Mouse (Mus musculus): ENCODE measurements around the gene Igsf23.

Igsf23 gene

DNA sequence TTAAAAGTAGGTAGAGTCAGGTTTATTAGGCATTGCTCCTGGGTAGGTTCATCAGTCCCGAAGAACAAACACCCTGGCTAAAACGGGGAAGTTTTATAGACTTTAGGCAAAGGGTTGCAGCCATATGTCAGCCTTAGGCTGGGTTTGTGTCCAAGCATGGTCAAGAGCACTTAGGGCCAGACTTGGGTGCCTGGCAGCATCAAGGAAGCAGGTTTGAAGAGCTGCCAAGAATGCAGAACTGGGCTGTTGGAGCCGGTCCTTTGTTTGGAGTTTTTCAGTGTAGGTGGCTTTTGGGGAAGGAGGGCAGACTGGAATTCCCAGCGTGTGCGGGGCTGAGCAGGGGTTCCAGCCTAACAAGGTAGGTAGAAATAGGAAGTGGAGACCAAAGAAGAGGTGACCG, 14.6 kb downstream of the Igsf23 start:
- in situ Hi-C loops (cut with MboI, MseI), result loop anchor here in 1 of 2 experiments (5.0 to 10.0 kb wide), 2 partner anchors 119 to 531 kb away; partner anchors contain the start of genes Ckm and Klc3

DNA sequence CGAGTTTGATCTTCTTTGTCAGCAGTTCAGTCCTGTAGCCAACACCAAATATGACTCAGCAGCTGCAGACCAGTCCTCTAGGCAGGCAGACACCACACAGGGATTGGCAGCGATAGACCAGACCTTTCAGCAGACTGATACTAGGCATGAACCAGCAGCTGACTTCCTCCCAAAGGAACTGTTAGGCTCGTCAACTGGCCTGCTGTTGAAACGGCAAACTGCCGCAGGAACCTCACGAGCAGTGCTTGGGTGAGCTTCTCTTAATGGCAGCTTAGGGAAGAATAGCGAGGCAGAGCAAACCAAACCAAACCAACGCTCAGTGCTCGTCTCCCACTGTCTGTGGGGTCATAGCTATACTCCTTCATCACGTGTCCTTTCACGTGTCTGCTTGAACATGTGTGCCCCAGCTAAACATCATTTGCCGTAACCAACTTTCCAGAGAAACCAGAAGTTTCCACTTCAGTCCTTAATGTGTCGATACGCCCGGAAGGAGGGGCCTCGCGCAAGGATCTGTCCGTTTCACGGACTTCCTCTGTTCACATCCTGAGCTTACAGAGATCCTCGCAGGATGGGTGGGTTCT, 15.3 kb downstream of the Igsf23 start:
- in situ Hi-C loops (cut with MboI, MseI), result loop anchor here in 1 of 2 experiments (5.0 to 10.0 kb wide), 2 partner anchors 118 to 530 kb away; partner anchors contain the start of genes Ckm and Klc3

DNA sequence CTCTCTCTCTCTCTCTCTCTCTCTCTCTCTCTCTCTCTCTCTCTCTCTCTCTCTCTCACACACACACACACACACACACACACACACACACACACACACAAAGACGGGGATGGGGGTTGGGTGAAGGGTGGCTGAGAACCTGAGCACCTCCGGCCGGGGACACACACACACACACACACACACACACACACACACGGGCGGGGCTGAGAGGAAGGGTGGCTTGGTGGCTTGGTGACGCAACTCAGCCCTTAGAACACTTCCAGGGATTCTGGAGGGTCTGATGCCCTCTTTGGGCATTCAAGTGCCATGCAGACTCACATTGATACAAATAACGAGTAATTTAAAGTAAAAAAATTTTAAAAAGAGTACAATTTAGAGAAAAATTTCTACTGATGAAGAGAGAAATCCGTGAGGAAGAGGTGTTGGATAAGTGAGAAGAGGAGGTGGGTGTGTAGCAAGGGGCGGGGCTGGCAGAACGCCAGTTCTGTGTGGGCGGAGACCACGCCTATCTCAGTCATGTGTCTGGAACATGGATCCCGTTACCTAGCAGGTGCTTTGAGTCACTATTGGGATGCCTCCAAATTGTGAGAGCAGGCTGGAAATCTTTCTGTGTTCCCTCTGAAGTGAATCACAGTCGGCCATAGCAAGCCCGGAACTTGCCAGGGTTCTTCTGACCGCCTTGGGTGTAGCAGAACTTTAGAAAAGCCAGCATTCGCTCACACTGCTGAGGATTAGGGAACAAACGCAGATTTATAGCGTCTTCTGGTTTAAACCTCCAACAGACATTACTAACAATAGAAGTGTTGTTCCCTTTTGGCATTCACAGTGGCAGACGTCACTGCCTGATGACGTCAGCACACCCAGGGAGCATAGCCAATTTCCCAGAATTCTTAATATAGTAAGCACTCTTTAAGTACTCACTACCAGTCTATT, 17.4 kb downstream of the Igsf23 start:
- in situ Hi-C loops (cut with MboI, MseI), result loop anchor here in 1 of 2 experiments (10.0 kb wide), 1 partner anchor 528 kb away; the partner anchor contains the start of genes Ckm and Klc3

DNA sequence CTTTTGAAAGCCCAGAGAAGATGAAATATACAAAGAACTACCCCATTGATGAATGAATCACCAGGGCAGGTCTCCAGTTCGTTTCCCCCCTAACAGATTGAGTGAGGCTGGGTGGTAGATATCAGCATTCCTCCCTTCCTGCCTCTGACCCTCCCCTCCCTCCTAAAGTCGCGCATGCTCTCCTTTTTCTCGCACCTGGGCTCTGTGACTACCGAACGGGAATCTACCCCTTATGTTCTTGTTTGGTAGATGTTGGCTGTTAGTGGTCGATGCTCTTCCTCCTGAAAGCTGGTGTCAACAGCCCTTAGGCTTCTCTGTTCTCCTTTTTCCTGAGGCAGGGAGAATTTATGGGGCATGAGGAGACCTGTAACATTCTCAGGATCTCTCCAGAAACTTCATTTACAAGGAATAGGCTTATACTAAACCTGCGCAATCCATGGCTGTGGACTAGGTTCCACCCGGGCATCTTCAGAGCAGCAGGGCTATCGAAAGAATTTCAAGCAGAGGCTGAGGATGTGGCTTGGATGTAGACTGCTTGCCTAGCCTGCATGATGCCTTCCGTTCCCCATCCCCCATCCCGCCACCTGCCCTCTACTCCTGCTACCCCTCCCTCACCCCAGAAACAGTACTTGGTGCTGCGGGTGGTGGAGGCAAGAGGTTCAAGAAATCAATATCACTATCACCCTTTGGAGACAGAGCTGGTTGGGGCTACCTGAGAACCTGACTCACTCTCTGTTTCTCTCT, 18.3 kb downstream of the Igsf23 start:
- in situ Hi-C loops (cut with MboI, MseI), result loop anchor here in 1 of 2 experiments (10.0 kb wide), 1 partner anchor 528 kb away; the partner anchor contains the start of genes Ckm and Klc3

DNA sequence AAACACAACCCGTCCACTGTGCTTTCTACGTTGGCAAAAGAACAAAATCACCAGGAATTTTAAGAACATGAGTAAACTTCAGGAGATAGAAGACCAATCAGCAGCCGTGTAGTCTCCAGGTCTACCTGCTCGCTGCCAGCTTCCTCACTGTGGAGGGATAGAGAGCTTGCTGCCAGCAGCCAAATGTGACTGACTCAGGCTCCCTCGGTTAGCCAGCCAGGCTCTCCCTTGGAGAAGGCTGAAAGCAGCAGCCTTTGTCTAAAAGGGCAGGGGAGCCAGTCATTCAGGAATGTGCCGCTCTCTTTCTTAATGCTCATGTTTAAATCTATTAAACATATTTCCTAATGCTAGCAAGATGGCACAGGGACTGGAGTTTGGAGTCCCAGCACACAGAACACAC, 20.1 kb downstream of the Igsf23 start:
- in situ Hi-C loops (cut with MboI, MseI), result loop anchor here in 1 of 2 experiments (10.0 kb wide), 1 partner anchor 526 kb away; the partner anchor contains the start of genes Ckm and Klc3

DNA sequence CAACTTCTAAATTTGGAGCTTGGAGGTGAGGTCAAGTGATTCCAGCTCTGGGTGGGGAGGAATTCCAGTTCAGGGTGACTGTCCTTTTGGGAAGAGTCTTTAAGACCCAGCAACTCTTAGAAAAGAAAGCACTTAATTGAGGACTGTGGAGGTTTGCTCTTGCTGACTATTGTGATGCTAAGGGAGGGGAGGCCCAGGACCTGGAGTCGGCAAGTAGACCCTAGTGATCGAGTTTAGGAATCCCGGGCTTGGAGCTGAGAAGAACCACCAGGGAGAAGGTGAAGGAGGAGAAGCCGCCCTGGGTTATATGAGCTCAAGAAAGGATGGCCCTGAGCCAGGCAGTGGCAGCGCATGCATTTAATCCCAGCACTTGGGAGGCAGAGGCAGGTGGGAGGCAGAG, 22.1 kb downstream of the Igsf23 start:
- in situ Hi-C loops (cut with MboI, MseI), result loop anchor here (10.0 kb wide), 2 partner anchors 604 to 654 kb away; partner anchors contain the start of gene Vasp (in 1 of the 2)

DNA sequence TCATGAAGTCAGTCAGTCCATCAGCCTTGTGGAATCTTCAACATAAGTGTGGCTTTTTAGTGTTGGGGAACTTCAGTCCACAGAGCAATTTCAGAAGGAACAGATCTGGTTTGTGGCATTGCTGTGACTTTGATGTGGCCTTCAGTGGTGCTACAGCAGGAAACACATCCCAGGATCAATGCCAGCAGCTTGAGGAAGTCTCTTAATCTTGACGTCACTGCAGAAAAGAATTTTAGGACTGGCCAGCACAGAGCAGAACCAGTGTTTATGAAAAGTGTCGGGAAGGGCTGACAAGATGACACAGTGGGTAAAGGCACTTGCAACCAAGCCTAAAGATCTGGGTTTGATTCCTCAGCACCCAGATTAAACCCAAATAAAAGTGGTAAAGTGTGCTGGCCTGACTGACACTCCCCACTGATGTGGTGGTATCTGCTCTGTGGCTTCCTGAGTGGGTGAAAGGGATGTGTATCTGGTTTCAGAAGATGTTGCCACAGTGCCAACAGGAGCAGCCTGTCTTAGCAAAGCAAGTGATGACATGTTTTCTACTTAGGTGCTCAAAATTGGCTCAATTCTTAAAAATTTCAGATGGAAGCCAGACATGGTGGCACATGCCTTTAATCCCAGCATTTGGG, 23.6 kb downstream of the Igsf23 start:
- in situ Hi-C loops (cut with MboI, MseI), result loop anchor here (10.0 kb wide), 2 partner anchors 602 to 652 kb away; partner anchors contain the start of gene Vasp (in 1 of the 2)

DNA sequence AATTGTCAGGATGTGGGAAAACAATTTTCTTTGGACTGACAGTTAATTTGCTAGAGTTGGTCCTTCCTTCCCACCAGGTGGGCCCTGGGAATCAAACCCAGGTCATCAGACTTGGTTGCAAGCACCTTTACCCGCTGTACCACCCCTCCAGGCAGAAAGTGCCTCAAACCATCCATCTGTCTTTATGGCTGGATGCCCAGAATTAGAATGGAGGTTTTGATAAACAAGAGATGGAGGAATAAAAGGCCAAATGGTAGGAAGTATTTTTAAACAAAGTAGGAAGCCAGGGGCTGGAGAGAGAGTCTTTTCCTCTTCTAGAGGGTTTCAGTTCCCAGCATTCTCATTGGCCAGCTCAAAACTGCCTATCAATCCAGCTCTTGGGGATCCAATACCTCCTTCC, 25.2 kb downstream of the Igsf23 start:
- in situ Hi-C loops (cut with MboI, MseI), result loop anchor here (10.0 kb wide), 2 partner anchors 601 to 651 kb away; partner anchors contain the start of gene Vasp (in 1 of the 2)

DNA sequence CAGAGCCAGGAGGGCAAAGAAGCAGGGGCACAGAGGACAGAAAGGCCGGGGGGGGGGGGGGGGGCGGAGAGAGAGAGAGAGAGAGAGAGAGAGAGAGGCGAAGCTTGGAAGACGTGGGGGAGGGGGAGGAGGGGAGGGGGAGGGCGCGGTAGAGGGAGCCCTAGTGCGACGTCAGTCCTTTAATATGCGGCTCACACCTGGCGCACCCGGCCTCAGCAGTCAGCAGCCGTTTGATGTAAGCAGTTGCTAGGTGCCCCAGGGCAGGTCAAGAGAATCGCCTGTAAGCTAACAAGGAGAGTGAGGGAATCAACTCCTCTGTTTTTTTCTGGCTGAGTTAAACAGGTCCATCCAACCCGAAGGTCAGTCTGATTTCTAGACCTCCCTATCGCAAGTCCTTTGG, 26.8 kb downstream of the Igsf23 start:
- in situ Hi-C loops (cut with MboI, MseI), result loop anchor here (10.0 kb wide), 2 partner anchors 599 to 649 kb away; partner anchors contain the start of gene Vasp (in 1 of the 2)

DNA sequence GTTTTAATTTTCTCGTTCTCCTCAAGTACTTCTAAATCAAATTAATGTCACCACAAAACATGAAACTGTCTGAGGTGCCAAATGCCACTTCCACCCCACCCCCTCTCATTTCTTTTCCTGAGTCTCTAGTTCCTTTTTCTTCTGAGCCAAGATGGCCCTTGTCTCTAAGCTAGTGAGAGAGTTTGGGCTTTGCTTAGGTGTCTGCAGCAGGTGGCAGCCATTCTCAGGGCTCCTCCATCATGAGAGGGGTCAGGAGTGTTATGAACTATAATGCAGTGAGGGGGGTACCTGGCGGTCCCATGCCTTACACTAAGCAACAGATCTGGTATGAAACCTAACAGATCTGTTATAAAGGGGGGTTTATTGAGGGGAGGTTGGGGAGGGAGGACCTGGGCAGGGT, 27.2 kb downstream of the Igsf23 start:
- in situ Hi-C loops (cut with MboI, MseI), result loop anchor here (10.0 kb wide), 2 partner anchors 599 to 649 kb away; partner anchors contain the start of gene Vasp (in 1 of the 2)

DNA sequence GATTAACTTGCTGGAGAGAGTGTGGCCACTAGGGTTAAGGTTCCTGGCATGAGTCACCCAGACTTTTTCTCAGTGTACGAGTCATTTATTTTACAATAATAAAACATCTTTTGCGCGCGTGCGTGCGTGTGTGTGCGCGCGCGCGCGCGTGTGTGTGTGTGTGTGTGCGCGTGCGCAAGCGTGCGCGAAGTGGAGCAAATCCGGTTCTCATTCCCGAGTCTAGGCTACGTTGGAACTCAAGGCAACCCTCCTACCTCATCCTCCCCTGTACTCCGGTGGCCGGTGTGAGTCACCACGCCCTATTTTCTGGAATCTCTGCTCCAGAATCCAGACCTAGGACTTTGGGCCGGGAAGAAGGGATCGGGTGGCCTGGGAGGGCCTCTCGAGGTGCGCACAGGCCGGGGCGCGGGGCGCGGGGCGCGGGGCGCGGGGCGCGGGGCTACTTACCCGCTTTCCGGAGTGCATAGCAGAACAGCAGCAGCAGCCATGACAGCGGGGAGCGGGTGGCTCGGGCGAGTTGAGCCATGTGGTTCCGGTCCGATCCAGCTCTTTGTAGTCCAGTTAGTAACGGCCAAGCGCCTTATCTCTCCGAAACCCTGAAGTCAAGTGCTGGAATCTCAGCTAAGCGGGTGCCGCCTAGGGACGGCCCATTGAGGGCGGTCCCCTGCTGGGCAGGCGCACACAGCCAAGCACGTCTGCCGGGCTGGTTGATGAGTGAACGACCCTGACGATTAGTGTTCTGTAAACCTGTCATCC, 29.9 kb downstream of the Igsf23 start, which contains the start of gene Pvr:
Gene Pvr, minus strand, starts transcription at position 655 of the 756 bp plus-strand sequence.
- in situ Hi-C loops (cut with MboI, MseI), result loop anchor here (10.0 kb wide), 2 partner anchors 596 to 646 kb away; partner anchors contain the start of gene Vasp (in 1 of the 2)

DNA sequence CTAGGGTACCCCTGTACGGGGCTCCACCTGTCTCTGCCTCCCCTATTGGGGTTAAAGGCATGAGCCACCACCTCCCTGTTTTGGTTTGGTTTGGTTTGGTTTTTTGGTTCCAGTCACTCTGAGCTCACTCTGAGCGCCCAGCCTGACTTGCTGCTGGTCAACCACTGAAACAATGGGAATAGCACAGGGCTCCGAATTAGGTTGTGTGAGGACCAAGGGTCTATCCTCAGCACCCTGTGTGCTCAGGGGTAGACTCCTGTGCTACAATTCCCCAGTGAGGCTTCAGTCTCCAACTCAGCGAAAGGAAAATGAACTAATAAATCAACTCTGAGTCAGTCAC, 30.4 kb downstream of the Igsf23 start:
- in situ Hi-C loops (cut with MboI, MseI), result loop anchor here (10.0 kb wide), 2 partner anchors 595 to 645 kb away; partner anchors contain the start of gene Vasp (in 1 of the 2)

DNA sequence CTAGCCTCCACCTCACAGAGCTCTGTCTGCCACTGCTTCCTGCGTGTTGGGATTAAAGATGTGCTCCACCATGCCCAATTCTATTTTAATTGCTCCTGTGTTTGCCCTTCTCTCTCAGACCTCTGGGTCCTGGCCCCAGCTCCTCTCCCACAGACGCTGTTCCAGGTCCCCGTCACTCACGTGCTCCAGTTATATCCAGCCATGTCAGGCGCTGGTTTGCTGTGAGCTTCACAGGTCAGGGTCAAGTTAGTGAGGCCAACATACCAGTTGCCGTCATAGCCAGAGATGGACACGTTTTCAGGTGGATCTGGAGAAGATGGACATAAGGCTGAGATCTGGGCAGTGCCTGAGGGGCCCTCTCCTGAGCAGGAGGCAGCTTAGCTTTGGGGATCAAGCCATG, 36.0 kb downstream of the Igsf23 start:
- in situ Hi-C loops (cut with MboI, MseI), result loop anchor here (5.0 kb wide), 1 partner anchor 43 kb away; no protein-coding TSS in a partner anchor

DNA sequence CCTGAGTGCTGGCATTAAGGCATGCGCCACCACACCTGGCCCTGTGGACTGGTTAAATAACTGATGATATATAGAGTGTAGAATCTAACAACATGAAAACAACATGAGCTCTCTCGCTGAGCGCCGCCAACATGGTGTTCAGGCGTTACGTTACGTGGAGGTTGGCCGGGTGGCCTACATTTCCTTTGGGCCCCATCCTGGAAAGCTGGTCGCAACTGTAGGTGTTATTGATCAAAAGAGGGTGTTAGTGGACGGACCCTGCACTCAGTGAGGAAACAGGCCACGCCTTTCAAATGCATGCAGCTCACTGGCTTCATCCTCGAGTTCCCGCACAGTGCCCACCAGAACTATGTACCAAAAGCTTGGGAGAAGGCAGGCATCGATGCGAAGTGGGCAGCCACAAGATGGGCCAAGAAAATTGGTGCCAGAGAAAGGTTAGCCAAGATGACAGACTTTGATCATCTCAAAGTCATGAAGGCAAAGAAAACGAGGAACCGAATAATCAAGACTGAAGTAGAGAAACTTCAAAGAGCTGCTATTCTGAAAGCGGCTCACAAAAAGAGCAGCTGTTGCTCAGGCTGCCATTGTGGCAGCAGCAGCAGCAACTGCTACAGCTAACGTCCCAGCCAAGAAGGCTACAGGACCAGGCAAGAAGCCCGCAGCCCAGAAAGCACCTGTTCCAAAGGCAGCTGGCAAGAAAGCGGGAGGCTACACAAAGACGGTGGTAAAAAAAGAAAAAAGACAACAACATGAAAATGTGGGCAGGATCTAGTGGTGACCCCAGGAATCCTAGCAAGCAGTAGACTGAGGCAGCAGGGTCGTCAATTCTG, 38.6 kb downstream of the Igsf23 start:
- in situ Hi-C loops (cut with MboI, MseI), result loop anchor here (5.0 kb wide), 1 partner anchor 45 kb away; no protein-coding TSS in a partner anchor

DNA sequence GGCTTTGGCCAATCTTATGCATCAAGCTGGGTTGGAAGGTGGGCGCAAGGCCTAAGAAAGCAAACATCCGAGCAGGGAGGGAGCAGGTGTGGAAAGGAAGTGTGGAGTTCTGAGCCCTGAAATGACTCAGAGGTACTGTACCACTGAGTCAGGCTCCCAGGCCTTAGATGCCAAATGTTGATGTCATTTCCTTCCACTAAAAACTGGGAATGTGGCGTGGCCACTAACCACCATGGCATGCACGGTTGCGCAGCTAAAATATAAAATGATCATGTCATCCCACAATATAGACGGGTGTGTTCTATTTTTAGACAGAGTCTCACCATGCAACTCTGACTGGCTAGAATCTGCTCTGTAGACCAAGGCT, 39.3 kb downstream of the Igsf23 start:
- in situ Hi-C loops (cut with MboI, MseI), result loop anchor here (5.0 kb wide), 1 partner anchor 46 kb away; no protein-coding TSS in a partner anchor

DNA sequence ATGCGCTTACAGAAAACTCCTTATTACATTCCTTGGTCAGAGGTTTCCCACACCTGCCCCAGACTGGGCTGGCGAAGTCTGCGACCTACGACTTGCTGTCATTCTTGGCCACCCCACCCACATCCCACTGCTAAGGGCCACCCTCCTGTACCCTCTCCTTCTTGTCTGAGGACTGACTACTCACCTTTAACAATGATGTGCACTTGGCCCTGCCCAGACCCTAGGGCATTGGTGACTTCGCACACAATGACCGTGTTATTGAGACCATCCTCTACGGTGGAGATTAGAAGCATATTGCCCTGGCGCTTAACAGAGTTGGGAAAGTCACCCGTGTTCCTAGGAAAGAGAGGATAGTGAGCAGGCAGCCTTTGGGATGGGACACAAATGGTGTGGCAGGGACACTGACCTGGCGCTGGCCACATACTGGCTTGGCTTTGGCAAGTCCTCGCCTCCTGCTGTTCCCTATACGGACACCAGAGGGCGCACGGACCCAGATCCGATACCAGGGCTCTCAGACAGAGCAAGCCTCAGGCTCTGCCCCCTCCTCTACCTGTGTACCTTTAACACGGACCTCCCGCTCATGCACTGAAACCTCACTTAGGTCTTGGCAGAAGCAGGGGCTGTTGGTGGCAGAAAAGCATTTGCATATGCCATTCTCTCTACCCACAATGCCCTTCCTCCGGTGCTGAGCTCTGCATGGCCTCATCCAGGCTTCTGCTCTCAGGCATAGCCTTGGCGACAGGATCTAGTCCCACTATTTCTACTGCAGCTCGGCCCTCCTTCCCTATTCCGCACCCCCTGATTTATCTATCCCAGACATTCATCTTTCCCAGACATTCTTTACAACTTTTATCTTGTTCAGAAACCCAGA, 39.9 kb downstream of the Igsf23 start:
- in situ Hi-C loops (cut with MboI, MseI), result loop anchor here (5.0 kb wide), 1 partner anchor 47 kb away; no protein-coding TSS in a partner anchor

DNA sequence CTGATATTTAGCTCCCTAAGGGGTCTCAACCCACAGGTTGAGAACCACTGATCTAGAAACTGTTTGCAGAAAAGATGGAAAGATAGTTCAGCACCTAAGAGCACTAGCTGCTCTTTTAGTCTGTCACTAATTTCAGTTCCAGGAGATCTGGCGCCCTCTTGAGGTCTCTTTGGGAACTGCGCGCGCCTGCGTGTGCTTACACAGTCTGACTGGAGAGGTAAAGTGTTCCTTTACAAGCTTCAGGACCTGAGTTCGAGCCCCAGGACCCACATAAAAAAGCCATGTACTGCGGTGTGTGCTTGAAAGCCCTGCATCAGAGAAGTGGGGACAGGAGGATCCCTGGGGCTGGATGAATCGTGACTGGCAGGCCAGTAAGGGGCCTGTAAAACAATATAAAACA, 60.7 kb downstream of the Igsf23 start:
- in situ Hi-C loops (cut with MboI, MseI), result no loop called here

DNA sequence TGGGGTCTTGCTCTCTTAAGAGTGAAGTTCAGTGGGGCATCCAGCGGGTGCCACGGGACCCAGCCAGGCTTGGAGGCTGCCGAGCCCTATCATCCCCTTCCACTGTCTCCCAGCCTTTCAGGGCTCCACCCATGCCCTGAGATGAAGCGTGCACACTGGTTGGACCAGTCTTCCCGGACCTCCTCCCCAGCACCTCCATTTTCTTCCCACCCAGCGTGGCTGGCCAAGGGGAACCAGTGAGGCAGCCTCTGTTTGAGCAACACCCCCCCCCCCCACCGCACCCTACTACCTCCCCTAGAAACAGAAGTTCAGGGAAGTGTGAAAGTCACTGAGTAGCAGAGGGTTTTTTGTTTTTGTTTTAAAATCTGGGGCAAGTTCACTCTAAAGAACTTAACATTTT, 62.7 kb downstream of the Igsf23 start, which contains the start of gene Ceacam19:
Gene Ceacam19, minus strand, starts transcription at position 117 of the 400 bp plus-strand sequence.
- in situ Hi-C loops (cut with MboI, MseI), result no loop called here

Data from T-helper 17 cell (primary cell).